Mouse (Mus musculus): ENCODE results near the gene Ahnak2.

- TF ChIP-seq CTCF (IDR thresholded peaks at IDR 0.05; ENCODE audit: low read depth) (no peak), EP300 (IDR thresholded peaks at IDR 0.05; ENCODE audit: low read depth) (no peak)
These were observed 7.2 kb upstream of the Ahnak2 start for GRCm38 (mm10) chr12:112809641-112810040.

Measured in liver, embryonic 14.5 days (tissue).